28 mouse cellular contexts compared by ENCODE assay signal in genomic region chr13:116969650-116970049, GRCm38 (mm10). TPM values are rescaled to one million over a fixed set of nuclear protein-coding genes. Genes with fewer than 3 reads are reported as not detected.
DNase-seq lines count a peak whose midpoint lies in the region; ATAC-seq and TF ChIP-seq lines count a peak whose summit lies in the region.
"Had no signal": no experiment of that assay in that cellular context is flagged by ENCODE, and none has a peak within 500 bp of the region (broad histone marks: within the 10 kb centered on the region; RNA-seq: fewer than 3 reads in every experiment).

No protein-coding gene starts in this region.

- no peak overlapping the region for H3K4me3 ChIP-seq in intestine, postnatal 0 days (ENCODE audit: low read depth, low read length)
- H3K4me3 ChIP-seq in intestine, embryonic 15.5 days (replicated peaks), result no peak overlapping the region
- H3K4me3 ChIP-seq: embryonic facial prominence, embryonic 13.5 days; embryonic facial prominence, embryonic 15.5 days; erythroblast, embryonic 14.5 days; forebrain, embryonic 10.5 days; forebrain, embryonic 12.5 days had no signal

- no peak overlapping the region for H3K27ac ChIP-seq in intestine, postnatal 0 days (ENCODE audit: low read depth, low read length)
- no peak overlapping the region for H3K27ac ChIP-seq in intestine, embryonic 15.5 days
- H3K27ac ChIP-seq: embryonic facial prominence, embryonic 13.5 days; embryonic facial prominence, embryonic 15.5 days; forebrain, embryonic 10.5 days; forebrain, embryonic 12.5 days had no signal

- H3K27me3 ChIP-seq in intestine, postnatal 0 days (replicated peaks; ENCODE audit: control insufficient read depth, insufficient read depth, low read length), result no peaks in the 10 kb centered on the region
- H3K27me3 ChIP-seq in intestine, embryonic 15.5 days (replicated peaks), result no peaks in the 10 kb centered on the region
- H3K27me3 ChIP-seq: CH12.LX; embryonic facial prominence, embryonic 13.5 days; embryonic facial prominence, embryonic 15.5 days; forebrain, embryonic 12.5 days; Patski had no signal

- H3K36me3 ChIP-seq in intestine, postnatal 0 days (ENCODE audit: control insufficient read depth, insufficient read depth), result no peaks in the 10 kb centered on the region
- no peaks in the 10 kb centered on the region for H3K36me3 ChIP-seq in intestine, embryonic 15.5 days
- H3K36me3 ChIP-seq: embryonic facial prominence, embryonic 13.5 days; embryonic facial prominence, embryonic 15.5 days; forebrain, embryonic 10.5 days; forebrain, embryonic 12.5 days; G1E had no signal

- H3K4me2 ChIP-seq in intestine, postnatal 0 days (replicated peaks; ENCODE audit: low read depth), result no peak overlapping the region
- H3K4me2 ChIP-seq in intestine, embryonic 15.5 days (replicated peaks), result no peak overlapping the region
- H3K4me2 ChIP-seq: embryonic facial prominence, embryonic 13.5 days; embryonic facial prominence, embryonic 15.5 days; forebrain, embryonic 12.5 days had no signal

- 79% methylated on average over 1 of the region's 1 CpGs for WGBS in intestine, postnatal 0 days
- 95% methylated on average over 1 of the region's 1 CpGs for WGBS in intestine, embryonic 15.5 days

- no peak for DNase-seq in frontal cortex, postnatal 25 days (ENCODE audit: low spot score in 2 of 2)
- DNase-seq in layer of hippocampus, postnatal 10 days (ENCODE audit: low spot score in 2 of 2), result no peak
- DNase-seq: adrenal gland, adult 8-10 months; adrenal gland, postnatal 14 days; adrenal gland, postnatal 36 days; B cell, adult 2 months; cerebellum, adult 11 months; cerebellum, adult 18-20 months; cerebellum, adult 8-10 months; cerebellum, adult 9-11 months; cerebellum, postnatal 14 days; cerebellum, postnatal 36 days; embryo, embryonic 11 days had no signal

- H3K4me1 ChIP-seq in intestine, postnatal 0 days (replicated peaks; ENCODE audit: control insufficient read depth, insufficient read depth, low read length), result 0 out of 2 replicates have a peak, but pooled peaks cover 4% of the 10 kb centered on the region
- no peaks in the 10 kb centered on the region for H3K4me1 ChIP-seq in intestine, embryonic 15.5 days (replicated peaks)

- no peak for TF ChIP-seq CTCF in intestine, postnatal 0 days (IDR thresholded peaks at IDR 0.05; ENCODE audit: low read depth)

- no peaks in the 10 kb centered on the region for H3K9me3 ChIP-seq in intestine, postnatal 0 days (ENCODE audit: control insufficient read depth)
- no peaks in the 10 kb centered on the region for H3K9me3 ChIP-seq in intestine, embryonic 15.5 days
- H3K9me3 ChIP-seq: embryonic facial prominence, embryonic 13.5 days; embryonic facial prominence, embryonic 15.5 days; forebrain, embryonic 10.5 days; forebrain, embryonic 12.5 days had no signal

- H3K9ac ChIP-seq in intestine, postnatal 0 days (ENCODE audit: low read depth, low read length), result no peak overlapping the region
- no peak overlapping the region for H3K9ac ChIP-seq in intestine, embryonic 15.5 days
- H3K9ac ChIP-seq: embryonic facial prominence, embryonic 13.5 days; embryonic facial prominence, embryonic 15.5 days; forebrain, embryonic 12.5 days had no signal

- peak; percentile 72 for ATAC-seq in frontal cortex, adult (ENCODE audit: low TSS enrichment)
- ATAC-seq in intestine, postnatal 0 days, result peak; percentile 80
- ATAC-seq in intestine, embryonic 15.5 days, result no peak
- ATAC-seq: activated CD4-positive, CD25-positive, alpha-beta regulatory T cell, adult 4 months; CD4-positive, CD25-positive, alpha-beta regulatory T cell, adult 4 months; forebrain, embryonic 14.5 days; forebrain, embryonic 16.5 days; Patski had no signal

RNA-seq across cellular contexts. Expression of gene Parp8, which starts 55.7 kb away (rescaled TPM):
- 2.2 and 2.9 TPM in 2 replicates for polyA plus RNA-seq in intestine, postnatal 0 days (2015; fragmentation: Nextera tagmentation; extraction: Ambion mirVana)
- 8.5 and 8.8 TPM in 2 replicates for polyA plus RNA-seq in intestine, embryonic 15.5 days (2015; fragmentation: Nextera tagmentation; extraction: Ambion mirVana)
- total RNA-seq in layer of hippocampus, postnatal 10 days (2021), result 10 to 100 TPM; 62.3 to 69.5 TPM
- total RNA-seq: CH12.LX had no signal
- polyA plus RNA-seq: G1E had no signal
